In genomic region chr3:132033078-132033713, GRCm38 (mm10) we compare ENCODE assay signal across 17 mouse cellular contexts. TPM values are rescaled to one million over a fixed set of nuclear protein-coding genes. Genes with fewer than 3 reads are reported as not detected.
A peak's percentile ranks its signal among the peaks of the same experiment; 100 is the strongest.
DNase-seq lines count a peak whose midpoint lies in the region; ATAC-seq and TF ChIP-seq lines count a peak whose summit lies in the region.
"Had no signal": no experiment of that assay in that cellular context is flagged by ENCODE, and none has a peak within 500 bp of the region (broad histone marks: within the 10 kb centered on the region; RNA-seq: fewer than 3 reads in every experiment).

No protein-coding gene starts in this region.

- H3K9me3 ChIP-seq in hindbrain, postnatal 0 days (ENCODE audit: low read length), result no peaks in the 10 kb centered on the region
- H3K9me3 ChIP-seq in hindbrain, embryonic 12.5 days (replicated peaks), result no peaks in the 10 kb centered on the region
- H3K9me3 ChIP-seq in midbrain, embryonic 12.5 days, result no peaks in the 10 kb centered on the region
- H3K9me3 ChIP-seq in midbrain, embryonic 10.5 days (replicated peaks), result no peaks in the 10 kb centered on the region
- H3K9me3 ChIP-seq in forebrain, embryonic 16.5 days (ENCODE audit: control insufficient read depth, low read length), result no peaks in the 10 kb centered on the region
- no peaks in the 10 kb centered on the region for H3K9me3 ChIP-seq in stomach, embryonic 16.5 days (replicated peaks; ENCODE audit: control insufficient read depth, low read length)

- no peaks in the 10 kb centered on the region for H3K36me3 ChIP-seq in hindbrain, postnatal 0 days (ENCODE audit: insufficient read depth, low read length)
- H3K36me3 ChIP-seq in hindbrain, embryonic 12.5 days, result no peaks in the 10 kb centered on the region
- H3K36me3 ChIP-seq in midbrain, embryonic 12.5 days, result no peaks in the 10 kb centered on the region
- no peaks in the 10 kb centered on the region for H3K36me3 ChIP-seq in midbrain, embryonic 10.5 days
- no peaks in the 10 kb centered on the region for H3K36me3 ChIP-seq in forebrain, embryonic 16.5 days (ENCODE audit: control insufficient read depth, insufficient read depth)
- no peaks in the 10 kb centered on the region for H3K36me3 ChIP-seq in stomach, embryonic 16.5 days (ENCODE audit: control insufficient read depth, insufficient read depth, low read length)

- DNase-seq in hindbrain, postnatal 0 days (ENCODE audit: low spot score), result peak; percentile 38
- DNase-seq in midbrain, embryonic 10.5 days (ENCODE audit: low spot score), result no peak
- DNase-seq in urinary bladder, postnatal 25 days (ENCODE audit: low spot score), result no peak
- no peak for DNase-seq in testis, postnatal 10 days (ENCODE audit: low spot score)
- DNase-seq: cerebellum, postnatal 36 days; heart, adult 18-20 months; heart, postnatal 14 days; lung, adult 18-20 months; right cerebral cortex, postnatal 14 days; thymus, postnatal 4 days had no signal

- peak overlapping the region; percentile 3; the same call in 1 of the 2 replicates for H3K27ac ChIP-seq in hindbrain, postnatal 0 days
- H3K27ac ChIP-seq in hindbrain, embryonic 12.5 days, result no peak overlapping the region
- no peak overlapping the region for H3K27ac ChIP-seq in midbrain, embryonic 12.5 days (replicated peaks)
- H3K27ac ChIP-seq in midbrain, embryonic 10.5 days (replicated peaks), result no peak overlapping the region
- 0 out of 2 replicates have a peak overlapping the region, but pooled peaks have one; percentile 32 for H3K27ac ChIP-seq in forebrain, embryonic 16.5 days (ENCODE audit: low read length)
- H3K27ac ChIP-seq in stomach, embryonic 16.5 days (ENCODE audit: low read length), result peak overlapping the region; percentile 60; the same call in 1 of the 2 replicates

- no peak overlapping the region for H3K9ac ChIP-seq in hindbrain, postnatal 0 days (replicated peaks; ENCODE audit: low read length)
- no peak overlapping the region for H3K9ac ChIP-seq in hindbrain, embryonic 12.5 days
- no peak overlapping the region for H3K9ac ChIP-seq in midbrain, embryonic 12.5 days (replicated peaks)
- no peak overlapping the region for H3K9ac ChIP-seq in forebrain, embryonic 16.5 days (replicated peaks; ENCODE audit: low read depth, low read length)
- H3K9ac ChIP-seq in stomach, embryonic 16.5 days (ENCODE audit: low read length), result no peak overlapping the region

- TF ChIP-seq CTCF in hindbrain, postnatal 0 days (IDR thresholded peaks at IDR 0.05; ENCODE audit: low read depth), result no peak

- H3K4me1 ChIP-seq in hindbrain, postnatal 0 days (ENCODE audit: insufficient read depth, low read length), result 0 out of 2 replicates have a peak, but pooled peaks cover 8% of the 10 kb centered on the region
- peaks cover 8% of the 10 kb centered on the region; the same call in 1 of the 2 replicates for H3K4me1 ChIP-seq in hindbrain, embryonic 12.5 days
- no peaks in the 10 kb centered on the region; the same call in 1 of the 2 replicates for H3K4me1 ChIP-seq in midbrain, embryonic 12.5 days
- peaks cover 16% of the 10 kb centered on the region for H3K4me1 ChIP-seq in midbrain, embryonic 10.5 days
- 0 out of 2 replicates have a peak, but pooled peaks cover 2% of the 10 kb centered on the region for H3K4me1 ChIP-seq in forebrain, embryonic 16.5 days (replicated peaks; ENCODE audit: control insufficient read depth, insufficient read depth, low read length)
- no peaks in the 10 kb centered on the region for H3K4me1 ChIP-seq in stomach, embryonic 16.5 days (ENCODE audit: control insufficient read depth, insufficient read depth, low read length)

- WGBS in hindbrain, postnatal 0 days, result 21% methylated on average over 5 of the region's 5 CpGs
- 53% methylated on average over 5 of the region's 5 CpGs for WGBS in hindbrain, embryonic 12.5 days
- WGBS in midbrain, embryonic 12.5 days, result 44% methylated on average over 5 of the region's 5 CpGs
- 56% methylated on average over 5 of the region's 5 CpGs for WGBS in midbrain, embryonic 10.5 days
- 17% methylated on average over 5 of the region's 5 CpGs for WGBS in forebrain, embryonic 16.5 days
- WGBS in stomach, embryonic 16.5 days, result 21% methylated on average over 5 of the region's 5 CpGs

- 0 out of 2 replicates have a peak overlapping the region, but pooled peaks have one; percentile 13 for H3K4me2 ChIP-seq in hindbrain, postnatal 0 days (ENCODE audit: low read depth, low read length)
- H3K4me2 ChIP-seq in hindbrain, embryonic 12.5 days (replicated peaks), result no peak overlapping the region
- no peak overlapping the region for H3K4me2 ChIP-seq in midbrain, embryonic 12.5 days (replicated peaks)
- no peak overlapping the region for H3K4me2 ChIP-seq in forebrain, embryonic 16.5 days (ENCODE audit: low read length)
- H3K4me2 ChIP-seq in stomach, embryonic 16.5 days (ENCODE audit: low read depth, low read length), result 0 out of 2 replicates have a peak overlapping the region, but pooled peaks have one; percentile 1

- no peaks in the 10 kb centered on the region for H3K27me3 ChIP-seq in hindbrain, postnatal 0 days (ENCODE audit: insufficient read depth, low read length)
- H3K27me3 ChIP-seq in hindbrain, embryonic 12.5 days, result no peaks in the 10 kb centered on the region
- H3K27me3 ChIP-seq in midbrain, embryonic 12.5 days, result no peaks in the 10 kb centered on the region
- H3K27me3 ChIP-seq in midbrain, embryonic 10.5 days (ENCODE audit: low read depth, poor library complexity, severe bottlenecking), result no peaks in the 10 kb centered on the region
- no peaks in the 10 kb centered on the region for H3K27me3 ChIP-seq in forebrain, embryonic 16.5 days (replicated peaks; ENCODE audit: control insufficient read depth, insufficient read depth, low read length)
- H3K27me3 ChIP-seq in stomach, embryonic 16.5 days (ENCODE audit: control insufficient read depth, insufficient read depth, low read length), result no peaks in the 10 kb centered on the region

- peak; percentile 74; the same call in 1 of the 2 replicates for ATAC-seq in hindbrain, postnatal 0 days
- no peak for ATAC-seq in hindbrain, embryonic 12.5 days (ENCODE audit: low FRiP score)
- peak; percentile 55; the same call in 1 of the 2 replicates for ATAC-seq in midbrain, embryonic 12.5 days (ENCODE audit: low FRiP score, low read depth)
- peak; percentile 74 for ATAC-seq in forebrain, embryonic 16.5 days
- no peak for ATAC-seq in stomach, embryonic 16.5 days (ENCODE audit: insufficient read depth, low FRiP score)
- ATAC-seq: intestine, postnatal 0 days had no signal

- H3K4me3 ChIP-seq in hindbrain, postnatal 0 days (ENCODE audit: low read length), result no peak overlapping the region
- no peak overlapping the region for H3K4me3 ChIP-seq in hindbrain, embryonic 12.5 days
- H3K4me3 ChIP-seq in midbrain, embryonic 12.5 days, result no peak overlapping the region
- H3K4me3 ChIP-seq in midbrain, embryonic 10.5 days, result no peak overlapping the region
- no peak overlapping the region for H3K4me3 ChIP-seq in forebrain, embryonic 16.5 days (replicated peaks; ENCODE audit: low read length)
- no peak overlapping the region for H3K4me3 ChIP-seq in stomach, embryonic 16.5 days (replicated peaks; ENCODE audit: low read length)

RNA-seq across cellular contexts. Expression of gene Dkk2, which starts 51.9 kb away (rescaled TPM):
- 1.0 and 1.7 TPM in 2 replicates for total RNA-seq in hindbrain, postnatal 0 days (2014; rRNA removed)
- polyA plus RNA-seq in hindbrain, postnatal 0 days (2015; fragmentation: Nextera tagmentation; extraction: Ambion mirVana), result 1.2 TPM in 2 replicates
- 11.3 and 16.6 TPM in 2 replicates for polyA plus RNA-seq in hindbrain, embryonic 12.5 days (2016; fragmentation: Nextera tagmentation; extraction: Ambion mirVana)
- 14.7 and 22.2 TPM in 2 replicates for polyA plus RNA-seq in midbrain, embryonic 12.5 days (2016; fragmentation: Nextera tagmentation; extraction: Ambion mirVana)
- polyA plus RNA-seq in midbrain, embryonic 10.5 days (2016; fragmentation: Nextera tagmentation; extraction: Ambion mirVana), result 12.6 and 18.2 TPM in 2 replicates
- 1.5 and 1.8 TPM in 2 replicates for polyA plus RNA-seq in forebrain, embryonic 16.5 days (2015; fragmentation: Nextera tagmentation; extraction: Ambion mirVana)
- polyA plus RNA-seq in stomach, embryonic 16.5 days (2015; fragmentation: Nextera tagmentation; extraction: Ambion mirVana), result 10.0 TPM in 2 replicates
- total RNA-seq: MEL; monocyte, adult 5-6 weeks had no signal

Comparison
In these comparisons a context has a peak if more than half of its experiments do, and no peak if none do; other contexts are left out.
1. ATAC-seq: peak in hindbrain, postnatal 0 days (single experiment), midbrain, embryonic 12.5 days (single experiment) and forebrain, embryonic 16.5 days (single experiment); none in hindbrain, embryonic 12.5 days (single experiment) and stomach, embryonic 16.5 days (single experiment).
2. H3K27ac ChIP-seq: peak in hindbrain, postnatal 0 days (single experiment), forebrain, embryonic 16.5 days (single experiment) and stomach, embryonic 16.5 days (single experiment); none in hindbrain, embryonic 12.5 days (single experiment), midbrain, embryonic 12.5 days (single experiment) and midbrain, embryonic 10.5 days (single experiment).
3. H3K4me2 ChIP-seq: peak in hindbrain, postnatal 0 days (single experiment) and stomach, embryonic 16.5 days (single experiment); none in hindbrain, embryonic 12.5 days (single experiment), midbrain, embryonic 12.5 days (single experiment) and forebrain, embryonic 16.5 days (single experiment).